Mouse (Mus musculus) naive thymus-derived CD4-positive, alpha-beta T cell, adult 5 months (primary cell): Measurements from ENCODE around the gene Olfr95. TPM values are rescaled to one million over a fixed set of nuclear protein-coding genes. Genes with fewer than 3 reads are reported as not detected.

Experiments used
- polyA plus RNA-seq: library from polyadenylated mRNA; unstranded; fragments of 100-300 nt; shearing (Covaris generic); gene quantifications from one replicate; pipeline ENCODE4 v1.2.1, GENCODE M21; 2017

The Olfr95 gene
- polyA plus RNA-seq: not detected

DNA sequence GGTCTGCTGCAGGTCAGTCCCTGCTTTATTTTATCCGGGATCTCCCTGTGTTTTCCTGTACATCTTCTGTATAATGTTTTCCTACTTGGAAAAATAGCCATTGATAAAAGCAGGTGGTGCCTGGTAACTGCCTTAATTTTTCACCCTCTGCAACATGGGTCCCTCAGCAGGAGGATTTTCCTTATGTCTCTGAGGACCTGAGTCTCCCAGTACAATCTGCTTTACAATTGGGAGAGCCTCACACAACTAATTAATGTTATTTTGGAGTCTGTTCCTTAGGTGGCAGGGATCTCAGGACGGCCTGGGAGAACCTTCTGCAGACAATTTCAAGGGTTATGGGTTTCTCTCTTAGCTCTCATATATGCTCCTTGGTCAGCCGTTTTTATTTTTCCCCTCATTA, at the start of gene Olfr95:
Olfr95 (minus strand) TSS at position 101 of the 400 bp plus-strand sequence.

DNA sequence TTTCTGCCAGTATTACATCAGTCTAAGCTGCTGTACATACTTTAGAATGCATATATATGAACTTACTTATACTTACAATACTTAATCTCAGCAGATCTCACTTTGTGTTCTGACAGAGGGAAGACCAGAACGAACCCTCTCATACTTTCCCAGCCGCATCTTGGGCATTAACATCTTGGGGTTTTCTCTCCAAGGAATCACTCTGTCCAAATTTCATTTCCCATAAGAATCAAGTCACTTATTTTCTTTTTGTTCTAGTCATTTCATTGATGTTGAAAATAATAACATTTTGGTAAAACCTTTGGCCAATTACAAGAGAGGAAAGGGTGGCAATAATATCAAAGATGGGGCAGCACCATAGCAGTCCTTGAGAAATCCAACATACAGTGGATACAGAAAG, 24.3 kb upstream of the Olfr95 start, which contains the start of gene Olfr97:
Olfr97 (minus strand) TSS at position 101 of the 400 bp plus-strand sequence.

GRCm38 (mm10) chr17:37219846-37220245, 6.9 kb upstream of the Olfr95 start, which contains the start of gene Olfr96:
Gene Olfr96 (plus strand): TSS chr17:37220146.

GRCm38 (mm10) chr17:37200894-37201293, 12.0 kb downstream of the Olfr95 start, which contains the start of gene Olfr94:
Gene Olfr94 (minus strand): TSS chr17:37200994.

DNA sequence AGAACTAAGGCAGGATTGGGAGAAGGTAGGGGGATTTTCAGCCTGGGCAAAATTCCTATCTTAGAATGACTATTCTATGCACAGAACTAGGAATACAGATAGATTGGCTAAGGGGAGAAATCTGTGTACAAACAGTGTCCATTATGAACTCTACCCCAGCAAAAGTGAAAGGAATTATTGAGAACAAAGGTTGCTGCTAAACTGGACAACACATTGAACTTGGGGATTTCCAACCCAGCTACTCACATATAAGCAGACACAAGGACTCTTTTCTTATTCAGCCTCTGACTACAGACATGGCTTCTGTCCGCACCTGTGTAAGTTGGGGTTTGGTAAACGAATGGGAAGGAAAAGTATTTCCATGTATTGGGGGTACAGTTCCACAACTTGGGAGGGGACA, 19.3 kb downstream of the Olfr95 start, which contains the start of gene Ubd:
Ubd (plus strand) TSS at position 237 of the 400 bp plus-strand sequence.

GRCm38 (mm10) chr17:37161394-37161793, 51.5 kb downstream of the Olfr95 start, which contains the start of gene Olfr93:
Gene Olfr93 (minus strand): TSS chr17:37161494.

Other genes with a start within 250 kb of the Olfr95 start
- gene 2410137M14Rik, start 231.9 kb downstream of the Olfr95 start, polyA plus RNA-seq: not detected
- gene H2-M5, start 223.6 kb downstream of the Olfr95 start, polyA plus RNA-seq: not detected
- gene Zfp57, start 212.0 kb downstream of the Olfr95 start, polyA plus RNA-seq: not detected
- not detected for gene Mog, start 189.7 kb downstream of the Olfr95 start, polyA plus RNA-seq
- 15.7 TPM for gene Gabbr1, start 167.2 kb downstream of the Olfr95 start, polyA plus RNA-seq
- 0.16 TPM for gene Olfr90, start 124.6 kb downstream of the Olfr95 start, polyA plus RNA-seq
- gene Olfr91, start 114.8 kb downstream of the Olfr95 start, polyA plus RNA-seq: not detected
- gene Olfr92, start 93.0 kb downstream of the Olfr95 start, polyA plus RNA-seq: not detected
- gene Olfr93, start 51.6 kb downstream of the Olfr95 start, polyA plus RNA-seq: not detected
- not detected for gene Ubd, start 19.2 kb downstream of the Olfr95 start, polyA plus RNA-seq
- not detected for gene Olfr94, start 12.1 kb downstream of the Olfr95 start, polyA plus RNA-seq
- not detected for gene Olfr96, start 7.0 kb upstream of the Olfr95 start, polyA plus RNA-seq
- gene Olfr97, start 24.2 kb upstream of the Olfr95 start, polyA plus RNA-seq: not detected
- not detected for gene Olfr98, start 50.6 kb upstream of the Olfr95 start, polyA plus RNA-seq
- 73.9 TPM for gene H2-M3, start 57.1 kb upstream of the Olfr95 start, polyA plus RNA-seq
- gene Olfr99, start 70.3 kb upstream of the Olfr95 start, polyA plus RNA-seq: 1.3 TPM
- not detected for gene Olfr101, start 91.2 kb upstream of the Olfr95 start, polyA plus RNA-seq
- 0.29 TPM for gene Olfr102, start 103.9 kb upstream of the Olfr95 start, polyA plus RNA-seq
- gene Olfr103, start 126.6 kb upstream of the Olfr95 start, polyA plus RNA-seq: not detected
- not detected for gene Olfr104-ps, start 146.5 kb upstream of the Olfr95 start, polyA plus RNA-seq
- gene Olfr105-ps, start 165.9 kb upstream of the Olfr95 start, polyA plus RNA-seq: not detected
- gene Olfr106-ps, start 177.3 kb upstream of the Olfr95 start, polyA plus RNA-seq: not detected
- 0.12 TPM for gene Olfr107, start 186.1 kb upstream of the Olfr95 start, polyA plus RNA-seq
- gene Olfr108, start 232.4 kb upstream of the Olfr95 start, polyA plus RNA-seq: not detected
- not detected for gene Olfr109, start 245.8 kb upstream of the Olfr95 start, polyA plus RNA-seq